25 mouse cellular contexts compared by ENCODE assay signal in genomic region chr6:96802981-96803380, GRCm38 (mm10).
DNase-seq lines count a peak whose midpoint lies in the region; ATAC-seq and TF ChIP-seq lines count a peak whose summit lies in the region.
"Had no signal": no experiment of that assay in that cellular context is flagged by ENCODE, and none has a peak within 500 bp of the region (broad histone marks: within the 10 kb centered on the region; RNA-seq: fewer than 3 reads in every experiment).

No protein-coding gene starts in this region.

- H3K9ac ChIP-seq in embryonic facial prominence, embryonic 14.5 days (ENCODE audit: low read depth, low read length), result no peak overlapping the region
- H3K9ac ChIP-seq in liver, embryonic 11.5 days (ENCODE audit: low read depth, low read length), result no peak overlapping the region
- no peak overlapping the region for H3K9ac ChIP-seq in liver, postnatal 0 days (replicated peaks)
- no peak overlapping the region for H3K9ac ChIP-seq in liver, embryonic 16.5 days (ENCODE audit: low read depth, low read length)
- H3K9ac ChIP-seq: embryonic facial prominence, embryonic 15.5 days; heart, embryonic 12.5 days; hindbrain, embryonic 14.5 days had no signal

- H3K9me3 ChIP-seq in embryonic facial prominence, embryonic 14.5 days (ENCODE audit: control insufficient read depth, low read length), result no peaks in the 10 kb centered on the region
- H3K9me3 ChIP-seq in embryonic facial prominence, embryonic 10.5 days, result no peaks in the 10 kb centered on the region
- H3K9me3 ChIP-seq in liver, embryonic 11.5 days (ENCODE audit: control insufficient read depth, low read length), result no peaks in the 10 kb centered on the region
- H3K9me3 ChIP-seq in liver, postnatal 0 days (ENCODE audit: low read length), result no peaks in the 10 kb centered on the region
- no peaks in the 10 kb centered on the region for H3K9me3 ChIP-seq in liver, embryonic 16.5 days (replicated peaks; ENCODE audit: control insufficient read depth, low read length)
- H3K9me3 ChIP-seq: embryonic facial prominence, embryonic 15.5 days; forebrain, embryonic 10.5 days; heart, embryonic 12.5 days; hindbrain, embryonic 10.5 days had no signal

- H3K27me3 ChIP-seq in embryonic facial prominence, embryonic 14.5 days (replicated peaks; ENCODE audit: control insufficient read depth, insufficient read depth, low read length), result no peaks in the 10 kb centered on the region
- no peaks in the 10 kb centered on the region for H3K27me3 ChIP-seq in embryonic facial prominence, embryonic 10.5 days (replicated peaks; ENCODE audit: low read depth, poor library complexity, severe bottlenecking)
- no peaks in the 10 kb centered on the region for H3K27me3 ChIP-seq in liver, embryonic 11.5 days (replicated peaks; ENCODE audit: control insufficient read depth, insufficient read depth, low read length)
- H3K27me3 ChIP-seq in liver, postnatal 0 days (ENCODE audit: insufficient read depth, low read length), result no peaks in the 10 kb centered on the region
- no peaks in the 10 kb centered on the region for H3K27me3 ChIP-seq in liver, embryonic 16.5 days (ENCODE audit: control insufficient read depth, insufficient read depth, low read depth, low read length)
- H3K27me3 ChIP-seq: embryonic facial prominence, embryonic 15.5 days; heart, embryonic 12.5 days had no signal

- DNase-seq in embryonic facial prominence, embryonic 14.5 days (ENCODE audit: low spot score), result peak; percentile 7
- DNase-seq in embryonic facial prominence, embryonic 10.5 days (ENCODE audit: low spot score), result no peak
- DNase-seq in liver, embryonic 11.5 days (ENCODE audit: low spot score), result no peak
- no peak for DNase-seq in liver, postnatal 0 days
- DNase-seq in c-Kit-positive CD71-positive TER-119-positive erythroid progenitor cells, embryonic 14.5 days (ENCODE audit: low spot score), result peak; percentile 0
- DNase-seq in spleen, adult 18-20 months, result no peak
- no peak for DNase-seq in cerebellum, postnatal 4 days (ENCODE audit: low spot score in 2 of 2)
- DNase-seq: adrenal gland, adult 2 months; adrenal gland, postnatal 25 days; B cell, adult 2 months; cerebellum, adult 11-12 months; cerebellum, adult 9-10 months; cerebellum, postnatal 25 days; gastrocnemius, postnatal 25 days had no signal

- no peak overlapping the region for H3K4me2 ChIP-seq in embryonic facial prominence, embryonic 14.5 days (ENCODE audit: low read depth, low read length)
- no peak overlapping the region for H3K4me2 ChIP-seq in liver, embryonic 11.5 days
- H3K4me2 ChIP-seq in liver, postnatal 0 days (ENCODE audit: low read depth, low read length), result no peak overlapping the region
- no peak overlapping the region for H3K4me2 ChIP-seq in liver, embryonic 16.5 days (ENCODE audit: low read depth, low read length)
- H3K4me2 ChIP-seq: embryonic facial prominence, embryonic 15.5 days; heart, embryonic 12.5 days; hindbrain, embryonic 14.5 days had no signal

- H3K4me1 ChIP-seq in embryonic facial prominence, embryonic 14.5 days (ENCODE audit: control insufficient read depth, insufficient read depth, low read length), result no peaks in the 10 kb centered on the region
- H3K4me1 ChIP-seq in embryonic facial prominence, embryonic 10.5 days, result no peaks in the 10 kb centered on the region
- no peaks in the 10 kb centered on the region for H3K4me1 ChIP-seq in liver, embryonic 11.5 days (replicated peaks; ENCODE audit: control insufficient read depth, insufficient read depth, low read length)
- no peaks in the 10 kb centered on the region for H3K4me1 ChIP-seq in liver, postnatal 0 days (ENCODE audit: insufficient read depth)
- no peaks in the 10 kb centered on the region for H3K4me1 ChIP-seq in liver, embryonic 16.5 days (ENCODE audit: control insufficient read depth, low read depth, low read length)
- H3K4me1 ChIP-seq: embryonic facial prominence, embryonic 15.5 days; forebrain, embryonic 10.5 days; heart, embryonic 12.5 days; hindbrain, embryonic 10.5 days had no signal

- H3K36me3 ChIP-seq in embryonic facial prominence, embryonic 14.5 days (ENCODE audit: control insufficient read depth, insufficient read depth, low read length), result no peaks in the 10 kb centered on the region
- no peaks in the 10 kb centered on the region for H3K36me3 ChIP-seq in embryonic facial prominence, embryonic 10.5 days (replicated peaks)
- no peaks in the 10 kb centered on the region for H3K36me3 ChIP-seq in liver, embryonic 11.5 days (ENCODE audit: control insufficient read depth, insufficient read depth, low read length)
- H3K36me3 ChIP-seq in liver, postnatal 0 days (replicated peaks; ENCODE audit: insufficient read depth, low read length), result no peaks in the 10 kb centered on the region
- no peaks in the 10 kb centered on the region for H3K36me3 ChIP-seq in liver, embryonic 16.5 days (ENCODE audit: control insufficient read depth, insufficient read depth)
- H3K36me3 ChIP-seq: embryonic facial prominence, embryonic 15.5 days; forebrain, embryonic 10.5 days; G1E; heart, embryonic 12.5 days; hindbrain, embryonic 10.5 days had no signal

- no peak for TF ChIP-seq EP300 in liver, postnatal 0 days (IDR thresholded peaks at IDR 0.05; ENCODE audit: low read depth)

- no peak overlapping the region for H3K27ac ChIP-seq in embryonic facial prominence, embryonic 14.5 days (replicated peaks; ENCODE audit: low read depth, low read length)
- H3K27ac ChIP-seq in embryonic facial prominence, embryonic 10.5 days (replicated peaks), result no peak overlapping the region
- no peak overlapping the region for H3K27ac ChIP-seq in liver, embryonic 11.5 days (ENCODE audit: low read depth, low read length)
- no peak overlapping the region for H3K27ac ChIP-seq in liver, postnatal 0 days (ENCODE audit: low read depth)
- no peak overlapping the region for H3K27ac ChIP-seq in liver, embryonic 16.5 days (ENCODE audit: low read length)
- H3K27ac ChIP-seq: embryonic facial prominence, embryonic 15.5 days; forebrain, embryonic 10.5 days; hindbrain, embryonic 10.5 days; hindbrain, embryonic 14.5 days had no signal

- H3K4me3 ChIP-seq in embryonic facial prominence, embryonic 14.5 days (ENCODE audit: low read depth, low read length), result no peak overlapping the region
- no peak overlapping the region for H3K4me3 ChIP-seq in embryonic facial prominence, embryonic 10.5 days
- no peak overlapping the region for H3K4me3 ChIP-seq in liver, embryonic 11.5 days (ENCODE audit: low read depth, low read length)
- H3K4me3 ChIP-seq in liver, postnatal 0 days (ENCODE audit: low read depth, low read length), result no peak overlapping the region
- H3K4me3 ChIP-seq in liver, embryonic 16.5 days (ENCODE audit: low read depth, low read length), result no peak overlapping the region
- H3K4me3 ChIP-seq: embryonic facial prominence, embryonic 15.5 days; erythroblast, embryonic 14.5 days; forebrain, embryonic 10.5 days; heart, embryonic 12.5 days; hindbrain, embryonic 10.5 days had no signal

- WGBS in embryonic facial prominence, embryonic 14.5 days, result 71% methylated on average over 3 of the region's 3 CpGs
- 79% methylated on average over 3 of the region's 3 CpGs for WGBS in embryonic facial prominence, embryonic 10.5 days
- 41% methylated on average over 3 of the region's 3 CpGs for WGBS in liver, embryonic 11.5 days
- 37% methylated on average over 3 of the region's 3 CpGs for WGBS in liver, postnatal 0 days (ENCODE audit: insufficient replicate concordance)
- WGBS in liver, embryonic 16.5 days (ENCODE audit: insufficient replicate concordance), result 28% methylated on average over 3 of the region's 3 CpGs

- no peak for ATAC-seq in embryonic facial prominence, embryonic 14.5 days (ENCODE audit: low read depth)
- 0 out of 2 replicates have a peak, but pooled peaks have one; percentile 49 for ATAC-seq in liver, embryonic 11.5 days (replicated peaks; ENCODE audit: low FRiP score)
- ATAC-seq in liver, postnatal 0 days, result no peak
- 0 out of 2 replicates have a peak, but pooled peaks have one; percentile 50 for ATAC-seq in liver, embryonic 16.5 days (ENCODE audit: low read depth)
- ATAC-seq: activated CD4-positive, CD25-positive, alpha-beta regulatory T cell, adult 4 months; CD4-positive, CD25-positive, alpha-beta regulatory T cell, adult 4 months; forebrain, embryonic 14.5 days had no signal

- no peak for TF ChIP-seq CTCF in liver, postnatal 0 days (IDR thresholded peaks at IDR 0.05; ENCODE audit: low read depth)

Comparison
In these comparisons a context has a peak if more than half of its experiments do, and no peak if none do; other contexts are left out.
1. ATAC-seq: peak in liver, embryonic 11.5 days (single experiment) and liver, embryonic 16.5 days (single experiment); none in embryonic facial prominence, embryonic 14.5 days (single experiment) and liver, postnatal 0 days (single experiment).
2. DNase-seq: peak in embryonic facial prominence, embryonic 14.5 days (single experiment) and c-Kit-positive CD71-positive TER-119-positive erythroid progenitor cells, embryonic 14.5 days (single experiment); none in embryonic facial prominence, embryonic 10.5 days (single experiment), liver, embryonic 11.5 days (single experiment), liver, postnatal 0 days (single experiment), spleen, adult 18-20 months (0 of 2) and cerebellum, postnatal 4 days (0 of 2).